Mouse (Mus musculus) ovary, postnatal 36 days (tissue): Measurements from ENCODE around the gene Nsmce4a.
"Not testable (repeated sequence)": the region's sequence is repeated elsewhere in the genome, so short reads cannot be mapped to it uniquely, and the experiment has no call there.

ENCODE experiments used
- DNase-seq: peaks from one replicate; pipeline ENCODE4 v3.0.0; 2022; ENCODE audit warnings: low spot score, mixed read lengths

Nsmce4a gene

GRCm38 (mm10) chr7:130533316-130534260, 39.3 kb downstream of the Nsmce4a start:
- DNase-seq: peak; percentile 81

DNA sequence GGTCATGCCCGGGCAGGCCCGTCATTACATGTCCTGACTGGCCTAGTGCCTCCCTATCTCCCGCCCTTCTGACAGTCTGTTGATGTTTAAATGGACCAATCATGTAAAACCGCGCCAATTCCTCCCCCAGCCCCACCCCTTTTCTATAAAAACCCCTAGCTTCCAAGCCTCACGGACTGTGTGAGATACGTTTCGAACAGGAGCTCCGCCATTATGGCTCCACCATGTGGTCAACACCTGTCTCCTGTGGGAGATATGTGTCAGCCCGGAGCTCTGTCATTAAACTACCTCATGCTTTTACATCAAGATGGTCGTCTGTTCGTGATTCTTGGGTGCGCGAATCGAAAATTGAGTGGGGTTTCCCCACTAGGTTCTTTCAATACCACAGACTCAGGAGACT, 41.8 kb downstream of the Nsmce4a start:
- DNase-seq: not testable (repeated sequence)

DNA sequence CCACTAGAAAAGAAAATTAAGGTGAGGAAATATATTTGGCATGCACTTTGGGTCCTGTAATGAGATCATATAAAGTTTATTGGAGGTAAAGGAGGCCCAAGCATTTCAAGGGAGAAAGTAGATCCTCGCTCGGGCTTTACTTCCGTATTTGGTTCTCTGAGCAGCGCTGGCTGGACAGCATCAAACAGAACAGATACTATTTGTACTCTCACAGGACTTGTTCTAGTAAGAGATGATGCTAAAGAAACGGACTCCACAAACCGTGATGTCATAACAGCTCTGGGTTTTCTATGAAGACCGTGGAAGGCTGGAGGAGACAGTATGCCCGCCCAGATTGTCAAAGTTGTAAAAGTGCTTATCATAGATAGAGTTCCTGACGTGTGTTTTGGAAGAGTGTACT, 45.6 kb downstream of the Nsmce4a start:
- DNase-seq: no peak

- DNase-seq: no peak
These were observed 49.5 kb downstream of the Nsmce4a start for GRCm38 (mm10) chr7:130523451-130523850.

DNA sequence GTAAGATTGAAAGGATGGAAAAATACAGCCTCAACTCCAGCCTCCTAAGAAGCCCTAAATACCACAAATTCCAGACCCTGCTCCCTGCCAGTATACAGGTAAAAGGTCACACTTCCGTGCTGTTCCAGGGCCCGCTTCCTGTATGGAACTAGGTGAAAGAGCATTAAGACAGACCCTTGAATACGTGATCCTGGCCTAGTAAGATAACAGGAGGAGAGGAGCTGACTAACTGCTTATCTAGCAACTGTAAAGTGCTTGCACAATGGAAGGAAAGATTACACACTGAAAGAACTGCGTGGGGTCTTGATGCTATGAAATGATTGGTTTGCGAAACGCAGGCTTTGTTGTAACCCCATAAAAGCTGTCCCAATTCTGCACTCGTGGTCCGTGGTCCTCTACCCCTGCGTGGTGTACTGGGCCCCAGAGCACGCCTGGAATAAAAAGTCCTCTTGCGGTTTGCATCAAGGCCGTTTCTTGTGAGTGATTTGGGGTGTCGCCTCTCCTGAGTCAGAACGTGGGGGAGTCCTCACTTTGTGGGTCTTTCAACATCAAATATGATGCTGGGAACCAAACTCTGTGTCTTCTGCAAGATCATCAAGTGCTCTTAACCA, 52.0 kb downstream of the Nsmce4a start:
- DNase-seq: no peak

DNA sequence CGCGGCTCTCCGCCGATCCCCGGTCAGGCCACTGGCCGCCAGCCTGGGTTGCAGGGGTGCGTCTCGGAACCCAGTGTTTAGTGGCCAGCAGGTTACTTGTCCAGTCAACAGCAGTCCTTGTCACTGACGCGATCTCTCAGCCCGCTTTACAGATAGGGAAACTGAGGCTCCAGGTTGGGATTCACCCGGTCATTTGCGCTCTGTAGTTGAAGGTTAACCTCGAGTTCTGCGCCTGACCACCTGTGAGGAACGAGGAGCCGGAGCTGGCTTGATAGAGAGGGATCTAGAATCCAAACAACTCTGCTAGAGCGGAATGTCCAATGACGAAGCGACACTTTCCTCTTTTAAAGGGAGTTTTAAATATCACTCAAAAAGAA, 52.9 kb downstream of the Nsmce4a start, which contains the start of gene Ate1:
TSS of gene Ate1 (minus strand) at position 321 of the 377 bp plus-strand sequence.
- no peak for DNase-seq

DNA sequence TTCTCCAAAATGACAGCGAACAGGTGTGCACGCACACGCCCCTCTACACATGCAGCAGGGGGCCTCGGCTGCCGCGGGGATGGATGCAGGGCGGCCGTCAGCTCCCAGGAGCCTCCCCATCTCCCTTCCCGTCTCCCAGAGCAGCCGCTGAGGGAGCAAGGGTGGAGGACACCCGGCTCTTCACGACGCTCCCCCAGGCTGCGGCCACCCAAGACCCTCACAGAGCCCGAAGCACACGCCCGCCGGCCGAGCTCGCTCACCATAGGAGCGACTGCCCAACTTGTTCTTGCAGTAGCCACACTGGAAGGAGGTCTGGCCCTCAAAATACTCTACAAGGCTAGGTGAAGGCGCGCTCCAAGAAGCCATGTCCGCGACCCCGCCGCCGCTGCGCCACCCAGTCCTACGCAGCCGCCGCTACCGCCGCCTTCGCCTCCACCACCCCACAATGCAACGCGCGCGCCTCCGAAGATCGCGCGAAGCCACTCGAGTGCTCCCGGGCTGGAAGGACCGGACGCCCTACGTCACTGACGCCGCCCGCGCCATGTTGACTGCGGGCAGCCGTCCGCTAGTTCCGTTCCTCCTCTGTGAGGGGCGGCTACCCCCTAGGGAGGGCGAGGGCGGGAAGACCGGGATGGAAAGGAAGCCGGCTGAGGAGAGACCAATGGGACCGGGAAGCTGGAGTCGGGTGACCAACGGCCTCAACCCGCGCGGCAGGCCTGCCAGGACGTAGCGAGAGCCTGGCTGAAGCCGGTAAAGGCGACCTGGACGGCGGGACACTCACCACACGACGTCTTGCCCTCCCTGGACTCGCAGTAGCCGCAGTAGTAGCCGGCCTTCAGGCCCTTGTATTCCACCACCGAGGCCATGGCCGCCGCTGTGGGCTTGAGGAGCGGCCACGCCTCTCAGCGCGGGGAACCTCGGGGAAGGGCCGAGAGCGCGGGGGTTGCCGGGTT, 53.5 kb downstream of the Nsmce4a start:
- peak; percentile 99 for DNase-seq

DNA sequence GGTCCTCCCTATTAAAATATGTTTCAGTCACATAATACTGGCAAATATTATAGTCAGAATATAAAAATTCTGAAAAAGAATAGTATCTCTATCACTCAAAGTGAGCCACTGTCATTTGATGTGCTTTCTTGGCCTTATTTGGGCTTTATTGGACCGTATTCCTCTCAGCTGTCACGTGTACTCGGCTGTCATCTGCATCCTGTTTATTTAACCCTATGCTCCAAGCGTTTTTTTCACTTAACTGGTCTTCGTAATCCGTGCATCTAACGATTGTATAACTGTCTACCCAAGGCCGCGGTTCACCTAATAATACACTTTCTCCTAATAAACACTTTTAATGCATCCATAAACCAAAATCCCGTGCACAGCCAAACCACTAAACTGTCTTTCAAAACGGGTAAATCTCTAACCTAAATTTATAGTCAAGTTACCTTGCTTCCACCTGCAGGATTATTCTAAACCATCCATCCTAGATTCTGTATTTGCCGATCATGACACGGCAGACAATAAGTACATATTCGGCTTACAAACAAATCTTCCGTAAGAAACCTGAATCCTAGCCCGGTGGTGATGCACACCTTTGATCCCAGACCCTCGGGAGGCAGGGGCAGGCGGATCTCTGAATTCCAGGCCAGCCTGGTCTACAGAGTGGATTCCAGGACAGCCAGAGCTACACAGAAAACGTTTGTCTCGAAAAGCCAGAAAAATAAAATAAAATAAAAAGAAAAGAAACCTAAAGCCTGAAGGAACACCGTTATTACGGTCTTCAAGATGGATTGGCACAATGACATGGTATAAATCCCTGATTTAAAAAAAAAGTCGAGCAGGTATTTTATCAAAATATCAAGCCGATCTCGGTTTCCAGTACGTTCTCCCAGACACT, 54.5 kb downstream of the Nsmce4a start:
- DNase-seq: no peak

- no peak for DNase-seq
These were observed 62.7 kb downstream of the Nsmce4a start for GRCm38 (mm10) chr7:130510243-130510642.

DNA sequence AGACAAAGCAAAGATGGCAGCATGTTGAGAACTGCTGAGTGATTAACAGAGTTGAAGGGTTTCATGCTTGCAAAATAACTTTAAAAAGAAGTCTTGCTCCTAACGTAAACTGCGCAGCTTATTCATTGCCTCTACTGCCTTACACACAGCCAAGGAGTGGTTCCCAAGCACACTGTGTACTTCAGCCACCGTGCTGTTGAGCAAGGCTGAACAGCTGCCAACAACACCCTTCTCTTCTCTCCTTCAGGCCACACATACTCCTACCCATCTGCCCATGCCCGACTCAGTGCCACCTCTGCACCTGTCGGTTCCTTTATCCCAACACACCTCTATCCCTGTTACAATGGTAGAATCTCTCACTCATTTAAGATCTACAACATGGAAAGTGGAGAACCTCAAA, 69.9 kb downstream of the Nsmce4a start:
- DNase-seq: no peak

- DNase-seq: no peak
These were observed 71.4 kb downstream of the Nsmce4a start for GRCm38 (mm10) chr7:130501499-130501898.

DNA sequence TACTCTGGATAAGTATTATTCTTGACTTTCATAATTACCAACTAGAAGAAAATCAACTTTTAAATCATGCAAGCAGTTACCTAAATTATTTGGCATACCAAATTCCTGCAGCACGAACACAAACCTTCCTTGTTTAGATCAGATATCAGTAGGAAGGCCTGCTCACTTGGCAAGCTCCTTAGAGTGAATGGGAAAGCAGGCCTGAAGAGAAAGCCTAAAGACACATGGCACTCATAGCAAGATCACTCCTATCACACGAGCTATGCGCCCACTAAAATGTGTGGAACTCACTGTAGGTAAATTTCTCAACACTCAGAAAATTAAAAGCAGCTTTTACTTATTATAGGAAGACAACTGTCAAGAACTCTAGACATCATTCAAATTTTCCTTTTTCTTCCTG, 79.6 kb downstream of the Nsmce4a start:
- DNase-seq: no peak

DNA sequence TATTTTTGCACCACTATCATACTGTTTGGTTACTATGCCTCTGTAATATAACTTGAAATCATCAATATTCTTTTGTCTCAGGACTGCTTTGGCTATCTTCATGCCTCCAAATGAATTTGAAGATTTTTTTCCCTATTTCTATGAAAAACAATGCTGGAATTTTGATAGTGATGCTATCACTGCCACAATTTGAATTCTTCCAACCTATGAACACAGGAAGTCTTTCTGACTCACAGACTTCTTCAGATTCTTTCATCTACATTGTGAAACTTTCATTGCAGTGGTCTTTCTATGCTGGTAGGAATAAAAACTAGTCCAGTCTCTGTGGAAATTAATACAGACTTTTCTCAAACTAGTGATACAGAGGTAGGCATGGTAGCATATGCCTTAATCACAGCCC, 80.9 kb downstream of the Nsmce4a start:
- no peak for DNase-seq
